ENCODE assay signal across 12 mouse cellular contexts in genomic region chr7:68114364-68114763, GRCm38 (mm10).
"Had no signal": no experiment of that assay in that cellular context is flagged by ENCODE, and none has a peak within 500 bp of the region (broad histone marks: within the 10 kb centered on the region; RNA-seq: fewer than 3 reads in every experiment).

No protein-coding gene starts in this region.

- H3K4me3 ChIP-seq: left cerebral cortex, adult 2 months; limb, embryonic 13.5 days had no signal

- H3K4me2 ChIP-seq: midbrain, embryonic 11.5 days had no signal

- H3K27me3 ChIP-seq: limb, embryonic 13.5 days had no signal

- H3K9ac ChIP-seq: limb, embryonic 13.5 days had no signal

- DNase-seq: layer of hippocampus, postnatal 36 days; lung, adult 2 months; lung, postnatal 14 days; lung, postnatal 4 days; midbrain, embryonic 14.5 days; thymus, adult 2 months; thymus, postnatal 25 days had no signal

- H3K9me3 ChIP-seq: limb, embryonic 13.5 days had no signal

- H3K27ac ChIP-seq: left cerebral cortex, adult 2 months; limb, embryonic 13.5 days; stomach, postnatal 0 days had no signal

- ATAC-seq: intestine, postnatal 0 days had no signal
